Mouse (Mus musculus) heart, adult 2 months (tissue): ENCODE results near the gene Gfod1.

Experiments
- EP300 ChIP-seq: fragments of 200-500 bp; IDR thresholded peaks from 2 replicates; pipeline ENCODE4 v1.6.1; 2011; ENCODE audit warnings: low read depth, low read length, control low read depth; ENCODE audit not compliant: insufficient read depth
- POLR2A ChIP-seq: fragments of 200-500 bp; IDR thresholded peaks from 2 replicates; pipeline ENCODE4 v1.6.1; 2011; ENCODE audit warnings: mild to moderate bottlenecking, low read depth, low read length, control low read depth; ENCODE audit not compliant: insufficient read depth

DNA sequence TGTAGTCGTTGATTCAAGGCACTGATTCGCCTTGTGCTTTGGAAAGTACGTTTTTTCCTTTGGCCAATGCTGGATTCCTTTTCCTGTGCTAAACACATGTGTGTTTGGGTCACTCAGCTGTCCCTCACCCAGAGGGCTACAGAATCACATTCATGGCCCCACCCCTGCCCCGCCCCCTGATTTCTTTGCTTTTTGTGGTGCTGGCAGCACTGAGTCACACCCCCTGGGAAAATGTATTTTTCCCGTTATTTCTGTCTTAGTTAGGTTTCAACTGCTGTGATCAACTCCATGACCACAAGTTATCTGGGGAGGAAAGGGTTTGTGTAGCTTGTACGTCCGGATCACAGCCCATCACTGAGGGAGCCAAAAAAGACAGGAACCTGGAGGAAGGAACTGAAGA is 17.1 kb downstream of the Gfod1 start:
- TF ChIP-seq POLR2A (no peak), EP300 (no peak)
